Mouse (Mus musculus) G1E (cell line): ENCODE measurements around the gene Nudc.

Source experiments
- CTCF ChIP-seq: IDR thresholded peaks from 2 replicates; pipeline ENCODE4 v1.5.1; 2012; ENCODE audit warnings: low read depth, low read length, inconsistent platforms, mixed read lengths
- GATA1 ChIP-seq: IDR thresholded peaks from 2 replicates; pipeline ENCODE4 v1.6.1; 2012; ENCODE audit warnings: borderline replicate concordance, low read length, inconsistent platforms, mixed read lengths
- GATA2 ChIP-seq: IDR thresholded peaks from 2 replicates; pipeline ENCODE4 v1.6.1; 2012; ENCODE audit warnings: low read depth, low read length, inconsistent platforms, borderline replicate concordance
- TAL1 ChIP-seq: conservative IDR thresholded peaks from 2 replicates; pipeline ENCODE4 v1.6.1; 2012; ENCODE audit warnings: low read depth, low read length, inconsistent platforms, mixed read lengths

- TF ChIP-seq CTCF (peak; percentile 63), TAL1 (no peak), GATA1 (no peak), GATA2 (no peak)
Measured at GRCm38 (mm10) chr4:133592570-133592969, 46.8 kb upstream of the Nudc start.
